22 mouse cellular contexts compared by ENCODE assay signal in genomic region chr16:92641053-92641452, GRCm38 (mm10).
DNase-seq lines count a peak whose midpoint lies in the region; ATAC-seq and TF ChIP-seq lines count a peak whose summit lies in the region.
"Had no signal": no experiment of that assay in that cellular context is flagged by ENCODE, and none has a peak within 500 bp of the region (broad histone marks: within the 10 kb centered on the region; RNA-seq: fewer than 3 reads in every experiment).

No protein-coding gene starts in this region.

- H3K36me3 ChIP-seq in lung, postnatal 0 days (ENCODE audit: insufficient read depth, low read length) = no peaks in the 10 kb centered on the region
- H3K36me3 ChIP-seq: heart, embryonic 13.5 days; limb, embryonic 10.5 days; midbrain, embryonic 12.5 days; stomach, embryonic 15.5 days had no signal

- no peak overlapping the region for H3K9ac ChIP-seq in lung, postnatal 0 days (replicated peaks; ENCODE audit: low read depth)
- H3K9ac ChIP-seq: heart, embryonic 13.5 days; liver, postnatal 0 days; midbrain, embryonic 12.5 days; stomach, embryonic 15.5 days had no signal

- intact Hi-C loops in heart, postnatal 36 days (cut with DNase I) = no loop called here

- no peak for TF ChIP-seq EP300 in lung, postnatal 0 days (IDR thresholded peaks at IDR 0.05)

- no peak for TF ChIP-seq POLR2A in bone marrow, adult 2 months (IDR thresholded peaks at IDR 0.05; ENCODE audit: borderline replicate concordance, control insufficient read depth, low read depth, low read length)

- DNase-seq in lung, postnatal 25 days (ENCODE audit: low spot score) = peak; percentile 45
- no peak for DNase-seq in lung, postnatal 0 days (ENCODE audit: low spot score)
- DNase-seq in CD4-positive helper T cell, adult 2 months (ENCODE audit: low read depth, low spot score) = peak; percentile 89
- DNase-seq in ovary, postnatal 10 days (ENCODE audit: low spot score) = no peak
- DNase-seq in right cerebral cortex, adult 18-20 months = no peak
- no peak for DNase-seq in heart, postnatal 36 days
- DNase-seq: adrenal gland, postnatal 14 days; cerebellum, adult 11 months; cerebellum, postnatal 10 days; heart, postnatal 4 days; kidney, adult 18-20 months; kidney, postnatal 25 days; liver, postnatal 0 days; lung, postnatal 14 days had no signal

- H3K4me3 ChIP-seq in lung, postnatal 0 days (ENCODE audit: low read depth, low read length) = no peak overlapping the region
- no peak overlapping the region for H3K4me3 ChIP-seq in bone marrow, adult 2 months (replicated peaks; ENCODE audit: control insufficient read depth, low read depth, low read length)
- H3K4me3 ChIP-seq: heart, embryonic 13.5 days; limb, embryonic 10.5 days; midbrain, embryonic 12.5 days; stomach, embryonic 15.5 days had no signal

- no peak overlapping the region for H3K27ac ChIP-seq in lung, postnatal 0 days (ENCODE audit: low read length)
- peak overlapping the region; percentile 26; the same call in 1 of the 2 replicates for H3K27ac ChIP-seq in bone marrow, adult 2 months (ENCODE audit: control insufficient read depth, insufficient read depth, low read depth, low read length, poor library complexity)
- H3K27ac ChIP-seq: heart, embryonic 13.5 days; hindbrain, postnatal 0 days; limb, embryonic 10.5 days; midbrain, embryonic 12.5 days; stomach, embryonic 15.5 days had no signal

- no peak overlapping the region for H3K4me2 ChIP-seq in lung, postnatal 0 days (replicated peaks; ENCODE audit: low read depth, low read length)
- H3K4me2 ChIP-seq: heart, embryonic 13.5 days; midbrain, embryonic 12.5 days; stomach, embryonic 15.5 days had no signal

- no peaks in the 10 kb centered on the region for H3K27me3 ChIP-seq in lung, postnatal 0 days (replicated peaks; ENCODE audit: insufficient read depth, low read length)
- H3K27me3 ChIP-seq: stomach, embryonic 15.5 days had no signal

- 43% methylated on average over 6 of the region's 6 CpGs for WGBS in lung, postnatal 0 days
- 24% methylated on average over 6 of the region's 6 CpGs for WGBS in bone marrow, adult 2 months

- H3K9me3 ChIP-seq in lung, postnatal 0 days (ENCODE audit: low read length) = no peaks in the 10 kb centered on the region
- H3K9me3 ChIP-seq: heart, embryonic 13.5 days; limb, embryonic 10.5 days; midbrain, embryonic 12.5 days; stomach, embryonic 15.5 days had no signal

- TF ChIP-seq CTCF in lung, postnatal 0 days (IDR thresholded peaks at IDR 0.05) = no peak
- TF ChIP-seq CTCF in bone marrow, adult 2 months (IDR thresholded peaks at IDR 0.05; ENCODE audit: control insufficient read depth, insufficient read depth, low read length) = no peak

- ATAC-seq in lung, postnatal 0 days = no peak
- peak; percentile 36; the same call in 1 of the 2 replicates for ATAC-seq in megakaryocyte-erythroid progenitor cell, adult 5-6 weeks (replicated peaks; ENCODE audit: low FRiP score, low TSS enrichment, poor library complexity, severe bottlenecking)
- ATAC-seq: forebrain, embryonic 16.5 days; hindbrain, postnatal 0 days; liver, postnatal 0 days had no signal

- H3K4me1 ChIP-seq in lung, postnatal 0 days (ENCODE audit: insufficient read depth, low read depth, low read length) = peaks cover 10% of the 10 kb centered on the region; the same call in 1 of the 2 replicates
- peaks cover 5% of the 10 kb centered on the region for H3K4me1 ChIP-seq in bone marrow, adult 2 months (ENCODE audit: control insufficient read depth, insufficient read depth, low read length)

Comparison
In these comparisons a context has a peak if more than half of its experiments do, and no peak if none do; other contexts are left out.
1. DNase-seq: peak in lung, postnatal 25 days (single experiment) and CD4-positive helper T cell, adult 2 months (single experiment); none in lung, postnatal 0 days (single experiment), ovary, postnatal 10 days (single experiment), right cerebral cortex, adult 18-20 months (single experiment) and heart, postnatal 36 days (0 of 2).